Mouse (Mus musculus) testis, postnatal 10 days (tissue): Measurements from ENCODE around the gene Gm10354.
"Not testable (repeated sequence)": the region's sequence is repeated elsewhere in the genome, so short reads cannot be mapped to it uniquely, and the experiment has no call there.

Experiments used
- DNase-seq: peaks from one replicate; pipeline ENCODE4 v3.0.0; 2021; ENCODE audit warnings: low spot score

Gene Gm10354

GRCm38 (mm10) chr5:14955928-14956706, 22.6 kb downstream of the Gm10354 start:
- not testable (repeated sequence) for DNase-seq

GRCm38 (mm10) chr5:14953587-14953986, 25.1 kb downstream of the Gm10354 start:
- DNase-seq = not testable (repeated sequence)

- not testable (repeated sequence) for DNase-seq
Observed at GRCm38 (mm10) chr5:14952749-14953148, 26.0 kb downstream of the Gm10354 start.

- not testable (repeated sequence) for DNase-seq
Observed at GRCm38 (mm10) chr5:14951822-14952221, 26.9 kb downstream of the Gm10354 start.

GRCm38 (mm10) chr5:14947482-14948198, 31.1 kb downstream of the Gm10354 start:
- not testable (repeated sequence) for DNase-seq

- DNase-seq = not testable (repeated sequence)
Observed at GRCm38 (mm10) chr5:14945524-14945923, 33.2 kb downstream of the Gm10354 start.

GRCm38 (mm10) chr5:14941043-14941442, 37.7 kb downstream of the Gm10354 start:
- DNase-seq = not testable (repeated sequence)

- DNase-seq = not testable (repeated sequence)
Observed at GRCm38 (mm10) chr5:14938329-14938728, 40.4 kb downstream of the Gm10354 start, which contains the start of gene Speer4e. Gene Speer4e, minus strand, starts transcription at chr5:14938429.

GRCm38 (mm10) chr5:14933721-14934120, 45.0 kb downstream of the Gm10354 start:
- not testable (repeated sequence) for DNase-seq

GRCm38 (mm10) chr5:14927047-14927446, 51.7 kb downstream of the Gm10354 start:
- DNase-seq = not testable (repeated sequence)
